Mouse (Mus musculus) kidney, adult 2 months (tissue): Measurements from ENCODE around the gene Zfr.

Experiments used
- CTCF ChIP-seq: fragments of 200-500 bp; conservative IDR thresholded peaks from 2 replicates; pipeline ENCODE4 v1.5.1; 2011; ENCODE audit warnings: low read depth, mild to moderate bottlenecking, control low read depth, low read length, moderate library complexity, mixed read lengths; ENCODE audit not compliant: insufficient read depth, insufficient read length
- POLR2A ChIP-seq: fragments of 200-500 bp; IDR thresholded peaks from one replicate; pipeline ENCODE4 v1.6.1; 2011; ENCODE audit warnings: low read depth, low read length, control low read depth

- TF ChIP-seq CTCF (no peak), POLR2A (no peak)
These were observed 93.9 kb downstream of the Zfr start for GRCm38 (mm10) chr15:12211577-12211976.
